Mouse (Mus musculus) neural tube, embryonic 12.5 days (tissue): Measurements from ENCODE around the gene Brinp3. TPM values are rescaled to one million over a fixed set of nuclear protein-coding genes. Genes with fewer than 3 reads are reported as not detected.
A peak's percentile ranks its signal among the peaks of the same experiment; 100 is the strongest.

Source experiments
- ATAC-seq: fragments of 200-750 bp; cut with Nextera tagmentation; 2 replicates; pipeline ENCODE4 v1.8.0; 2017; ENCODE audit warnings: low read depth, mild to moderate bottlenecking, moderate TSS enrichment, moderate library complexity; ENCODE audit not compliant: low FRiP score
- H3K27ac ChIP-seq: fragments of 300-500 bp; sonication (generic); 2 replicates; pipeline ENCODE4 v1.5.1; 2016
- H3K27me3 ChIP-seq: fragments of 300-500 bp; sonication (generic); replicated peaks from 2 replicates; pipeline ENCODE4 v1.6.1; 2016; ENCODE audit warnings: mild to moderate bottlenecking
- H3K36me3 ChIP-seq: fragments of 300-500 bp; sonication (generic); 2 replicates; pipeline ENCODE4 v1.6.1; 2016; ENCODE audit warnings: mild to moderate bottlenecking
- H3K4me1 ChIP-seq: fragments of 300-500 bp; sonication (generic); 2 replicates; pipeline ENCODE4 v1.6.1; 2016
- H3K4me2 ChIP-seq: fragments of 300-500 bp; sonication (generic); replicated peaks from 2 replicates; pipeline ENCODE4 v1.6.1; 2016; ENCODE audit warnings: mild to moderate bottlenecking
- H3K4me3 ChIP-seq: fragments of 300-500 bp; sonication (generic); 2 replicates; pipeline ENCODE4 v1.5.1; 2016
- H3K9ac ChIP-seq: fragments of 300-500 bp; sonication (generic); 2 replicates; pipeline ENCODE4 v1.6.1; 2016; ENCODE audit warnings: mild to moderate bottlenecking
- H3K9me3 ChIP-seq: fragments of 300-500 bp; sonication (generic); 2 replicates; pipeline ENCODE4 v1.6.1; 2016; ENCODE audit warnings: mild to moderate bottlenecking
- WGBS: fragments of 180-500 bp; shearing (Covaris S2); methylation state at CpG from one replicate; pipeline ENCODE4 v1.1.7; 2016; 5-methylcytosine and 5-hydroxymethylcytosine counted together
- polyA plus RNA-seq: library from polyadenylated mRNA; unstranded; fragments of >200 nt; fragmentation: Nextera tagmentation; extraction: Ambion mirVana; gene quantifications from 2 replicates; pipeline ENCODE4 v1.2.1, GENCODE M21; 2016

Brinp3 gene
- 2.8 and 4.5 TPM in 2 replicates for polyA plus RNA-seq

DNA sequence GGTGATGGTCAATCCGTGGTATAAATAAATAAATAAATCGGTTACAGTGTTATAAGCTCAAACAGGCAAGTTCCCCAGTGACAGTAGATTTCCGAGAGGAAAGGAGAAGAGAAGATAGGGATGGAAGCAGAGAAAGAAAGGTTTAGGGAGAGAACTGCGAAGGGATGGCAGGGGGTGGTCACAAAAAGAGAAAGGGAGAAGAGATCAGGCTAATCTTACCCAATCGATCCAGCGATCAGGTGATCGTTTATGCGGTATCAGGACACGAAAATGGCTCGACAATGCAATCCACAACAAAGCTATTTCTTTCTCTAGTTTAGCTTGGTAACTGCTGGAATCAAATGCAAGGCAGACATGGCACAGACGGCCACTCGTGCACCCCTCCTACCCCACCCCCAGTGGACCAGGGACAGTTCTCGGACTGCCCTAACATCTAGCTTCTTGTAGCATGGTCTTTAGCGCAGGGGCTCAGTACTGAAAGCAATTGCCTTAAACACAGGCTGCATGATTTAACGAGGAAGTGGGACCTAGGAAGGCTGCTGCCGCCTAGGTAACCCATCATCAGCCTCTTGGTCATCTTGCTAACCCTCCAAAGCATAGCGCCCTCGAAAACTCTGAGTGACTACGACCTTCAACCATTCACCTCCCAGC lies at the start of gene Brinp3:
Brinp3 (plus strand) TSS at position 80 of the 651 bp plus-strand sequence.
- peaks cover 18% of the 10 kb centered on the region for H3K27me3 ChIP-seq
- no peaks in the 10 kb centered on the region for H3K4me1 ChIP-seq
- WGBS: 2% methylated on average over 19 of the region's 19 CpGs
- peak within 1 kb of the TSS; percentile 38; the same call in 1 of the 2 replicates for H3K9ac ChIP-seq
- peak within 1 kb of the TSS; percentile 43 for H3K4me3 ChIP-seq
- ATAC-seq: no peak
- H3K27ac ChIP-seq: no peak within 1 kb of the TSS
- H3K4me2 ChIP-seq: peak within 1 kb of the TSS; percentile 72
- no peaks in the 10 kb centered on the region for H3K36me3 ChIP-seq
- H3K9me3 ChIP-seq: no peaks in the 10 kb centered on the region

- peak overlapping the region; percentile 72 for H3K4me2 ChIP-seq
- H3K9ac ChIP-seq: 0 out of 2 replicates have a peak overlapping the region, but pooled peaks have one; percentile 38
- H3K4me1 ChIP-seq: no peaks in the 10 kb centered on the region
- no peaks in the 10 kb centered on the region for H3K9me3 ChIP-seq
- H3K4me3 ChIP-seq: peak overlapping the region; percentile 43
- H3K27ac ChIP-seq: no peak overlapping the region
- H3K36me3 ChIP-seq: no peaks in the 10 kb centered on the region
- peaks cover 18% of the 10 kb centered on the region for H3K27me3 ChIP-seq
- 11% methylated on average over 7 of the region's 7 CpGs for WGBS
- no peak for ATAC-seq
These were observed 339 bp upstream of the Brinp3 start for GRCm38 (mm10) chr1:146494221-146494620.

GRCm38 (mm10) chr1:146495386-146495785 lies 826 bp downstream of the Brinp3 start:
- no peak for ATAC-seq
- H3K9ac ChIP-seq: 0 out of 2 replicates have a peak overlapping the region, but pooled peaks have one; percentile 38
- no peak overlapping the region for H3K27ac ChIP-seq

DNA sequence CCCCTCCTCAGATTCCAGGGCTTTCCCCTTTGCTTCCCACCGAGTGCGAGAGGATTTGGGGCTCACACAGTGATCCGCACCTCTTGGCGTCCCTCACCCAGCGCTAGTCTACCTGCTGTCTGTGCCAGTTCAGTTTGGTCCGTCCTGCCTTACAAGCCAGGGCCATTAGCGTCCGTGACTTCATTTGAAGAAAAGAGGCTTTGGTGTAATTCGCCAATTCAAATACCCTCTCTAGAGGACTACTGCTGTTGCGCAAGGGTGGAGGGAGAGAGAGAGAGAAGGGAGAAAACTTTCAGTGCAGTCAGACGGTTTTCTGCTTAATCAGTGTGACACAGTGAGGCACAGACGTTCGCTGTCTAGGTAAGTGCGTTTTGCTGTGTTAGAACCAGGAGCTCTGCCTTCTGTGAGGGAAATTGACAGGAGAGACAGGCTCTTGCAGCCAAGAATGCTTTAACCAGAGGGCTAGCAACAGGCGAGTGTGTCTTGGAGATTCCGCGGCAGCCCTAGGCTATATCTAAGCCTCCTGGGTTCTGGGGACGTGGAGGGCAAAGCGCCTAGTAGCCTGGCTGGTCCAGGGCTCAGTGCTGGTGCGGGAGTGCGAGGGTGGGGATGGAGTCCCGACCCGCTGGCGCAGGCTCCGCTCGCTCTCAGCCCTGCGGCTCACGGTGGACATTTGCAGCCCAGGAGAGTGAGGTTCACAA lies 3.0 kb downstream of the Brinp3 start:
- WGBS: under 1% methylated on average over 28 of the region's 28 CpGs
- Histone ChIP-seq H3K36me3 (no peaks in the 10 kb centered on the region), H3K9me3 (no peaks in the 10 kb centered on the region), H3K27ac (no peak overlapping the region), H3K9ac (peak overlapping the region; percentile 35), H3K4me1 (no peaks in the 10 kb centered on the region), H3K4me2 (peak overlapping the region; percentile 92), H3K4me3 (peak overlapping the region; percentile 48), H3K27me3 (peaks cover 18% of the 10 kb centered on the region)
- peak; percentile 87 for ATAC-seq

More at GRCm38 (mm10) chr1:146495386-146495785, 826 bp downstream of the Brinp3 start:
- Histone ChIP-seq H3K4me2 (peak overlapping the region; percentile 72), H3K4me3 (peak overlapping the region; percentile 43), H3K9me3 (no peaks in the 10 kb centered on the region), H3K36me3 (no peaks in the 10 kb centered on the region), H3K27me3 (peaks cover 18% of the 10 kb centered on the region), H3K4me1 (no peaks in the 10 kb centered on the region)
- WGBS: 6% methylated on average over 3 of the region's 3 CpGs

DNA sequence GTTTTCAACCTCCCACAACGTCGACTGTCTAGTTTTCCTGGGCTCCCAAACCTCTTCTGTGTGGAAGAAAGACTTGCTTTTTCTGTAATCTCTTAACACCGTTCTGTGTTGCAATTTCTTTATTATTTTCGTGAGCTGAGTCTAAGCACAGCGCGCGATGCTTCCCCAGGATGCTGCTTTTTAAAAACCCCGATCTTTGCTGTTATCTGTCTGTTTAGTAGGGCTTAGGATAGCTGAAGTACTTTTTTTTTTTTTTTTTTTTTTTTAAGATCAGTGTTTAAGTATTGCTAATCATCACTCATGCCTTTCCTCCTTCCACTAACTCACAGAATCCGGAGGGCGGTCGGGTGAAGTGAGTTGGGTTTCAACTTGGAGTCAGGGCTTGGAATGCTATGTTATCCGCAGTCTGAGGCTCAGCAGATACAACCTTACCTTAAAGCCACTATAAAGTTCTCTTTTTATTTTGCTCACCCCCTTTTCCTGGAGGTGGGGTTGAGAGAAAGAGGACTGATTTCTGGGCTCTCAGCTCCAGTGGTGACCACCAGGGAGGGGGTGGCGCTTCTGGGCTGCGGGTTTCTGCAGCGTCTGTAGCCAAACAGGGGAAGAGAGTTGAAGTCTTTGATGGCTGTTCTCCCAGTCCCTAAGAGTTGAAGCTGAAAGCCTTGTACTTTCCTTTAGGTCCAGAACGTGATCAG lies 3.7 kb downstream of the Brinp3 start:
- under 1% methylated on average over 16 of the region's 16 CpGs for WGBS
- Histone ChIP-seq H3K27ac (no peak overlapping the region), H3K4me3 (peak overlapping the region; percentile 48), H3K36me3 (no peaks in the 10 kb centered on the region), H3K27me3 (peaks cover 18% of the 10 kb centered on the region), H3K9me3 (no peaks in the 10 kb centered on the region), H3K4me1 (no peaks in the 10 kb centered on the region), H3K4me2 (peak overlapping the region; percentile 92), H3K9ac (peak overlapping the region; percentile 35; the same call in 1 of the 2 replicates)
- ATAC-seq: no peak

DNA sequence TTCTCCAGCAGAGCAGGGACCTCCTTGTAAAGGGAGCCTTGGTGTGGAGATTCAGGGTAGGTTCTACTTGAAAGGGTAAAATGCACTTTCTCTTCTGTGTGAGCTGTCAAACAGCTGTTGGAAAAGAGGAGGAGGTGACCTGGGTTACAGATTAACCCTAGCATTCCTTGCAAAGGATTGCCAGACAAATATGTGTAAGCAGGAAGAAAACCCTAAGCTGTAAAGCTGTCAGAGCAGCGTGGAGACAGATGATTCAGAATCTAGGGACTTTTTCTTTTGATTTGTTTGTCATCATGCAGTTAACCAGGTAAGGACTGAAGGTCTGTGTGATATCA lies 4.2 kb downstream of the Brinp3 start:
- ATAC-seq: no peak
- Histone ChIP-seq H3K9ac (no peak overlapping the region), H3K27ac (no peak overlapping the region), H3K4me3 (peak overlapping the region; percentile 48), H3K9me3 (no peaks in the 10 kb centered on the region), H3K36me3 (no peaks in the 10 kb centered on the region), H3K4me1 (no peaks in the 10 kb centered on the region), H3K4me2 (peak overlapping the region; percentile 92), H3K27me3 (peaks cover 18% of the 10 kb centered on the region)
- 0% methylated on average over 1 of the region's 1 CpGs for WGBS

- Histone ChIP-seq H3K4me2 (no peak overlapping the region), H3K36me3 (no peaks in the 10 kb centered on the region), H3K9me3 (no peaks in the 10 kb centered on the region), H3K27me3 (no peaks in the 10 kb centered on the region), H3K4me1 (no peaks in the 10 kb centered on the region), H3K9ac (no peak overlapping the region), H3K27ac (no peak overlapping the region), H3K4me3 (no peak overlapping the region)
- no peak for ATAC-seq
- WGBS: 82% methylated on average over 2 of the region's 2 CpGs
These were observed 20.8 kb downstream of the Brinp3 start for GRCm38 (mm10) chr1:146515377-146515776.

DNA sequence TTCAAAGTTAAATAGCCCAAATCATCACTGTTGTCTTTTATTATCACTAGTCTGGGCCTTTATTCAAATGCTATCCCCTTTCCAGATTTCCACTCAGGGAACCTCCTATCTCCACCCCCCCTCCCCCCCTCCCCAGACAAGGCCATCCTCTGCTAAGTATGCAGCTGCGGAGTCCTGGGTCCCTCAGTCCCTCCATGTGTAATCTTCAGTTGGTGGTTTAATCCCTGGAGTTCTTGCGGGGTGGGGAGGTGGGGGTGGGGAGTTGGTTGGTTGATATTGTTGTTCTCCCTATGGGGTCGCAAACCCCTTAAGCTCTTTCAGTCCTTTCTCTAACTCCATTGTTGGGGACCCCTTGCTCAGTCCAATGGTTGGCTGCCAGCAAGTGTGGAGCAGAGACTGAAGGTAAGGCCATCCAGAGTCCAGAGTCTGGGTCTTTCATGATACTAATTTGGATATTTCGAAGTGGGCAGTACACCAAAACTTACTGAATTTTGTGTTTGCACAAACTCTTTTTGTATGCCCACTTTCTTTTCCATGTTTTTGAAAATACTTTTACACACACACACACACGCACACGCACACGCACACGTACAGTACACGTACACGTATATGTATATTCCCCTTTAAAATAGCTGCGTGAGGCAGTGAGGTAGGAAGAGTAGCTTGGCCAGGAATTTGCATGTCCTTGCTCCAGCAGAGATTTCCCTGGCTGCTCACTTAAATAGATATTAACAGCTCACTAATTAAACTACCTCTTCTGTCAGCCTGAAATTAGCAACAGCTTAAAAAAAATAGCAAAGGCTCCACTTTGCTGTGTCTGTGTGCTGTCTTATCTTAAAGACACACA lies 29.4 kb downstream of the Brinp3 start:
- Histone ChIP-seq H3K9ac (no peak overlapping the region), H3K4me3 (no peak overlapping the region), H3K27me3 (no peaks in the 10 kb centered on the region), H3K27ac (no peak overlapping the region), H3K4me1 (no peaks in the 10 kb centered on the region), H3K36me3 (no peaks in the 10 kb centered on the region), H3K9me3 (no peaks in the 10 kb centered on the region), H3K4me2 (no peak overlapping the region)
- ATAC-seq: no peak
- 74% methylated on average over 11 of the region's 11 CpGs for WGBS

DNA sequence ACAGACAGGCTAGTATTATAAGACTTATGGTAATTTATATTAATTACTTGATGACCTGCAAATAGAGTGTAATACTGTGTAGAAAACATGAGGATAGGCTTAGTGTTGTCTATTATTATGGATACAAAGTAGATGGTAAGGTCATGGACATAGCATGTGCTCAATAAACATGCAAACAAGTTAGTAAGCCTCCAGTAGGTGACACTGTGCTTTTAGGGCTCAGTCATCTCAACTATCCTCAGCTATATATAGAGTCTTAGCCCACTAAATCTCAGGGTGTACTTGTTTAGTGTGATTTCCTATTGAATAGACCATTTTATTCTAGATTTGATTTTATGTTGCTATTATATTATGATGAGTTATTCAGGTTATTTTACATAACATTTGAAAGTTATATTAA lies 34.0 kb downstream of the Brinp3 start:
- Histone ChIP-seq H3K4me2 (no peak overlapping the region), H3K36me3 (no peaks in the 10 kb centered on the region), H3K9me3 (no peaks in the 10 kb centered on the region), H3K4me1 (no peaks in the 10 kb centered on the region), H3K27ac (no peak overlapping the region), H3K27me3 (no peaks in the 10 kb centered on the region), H3K9ac (no peak overlapping the region), H3K4me3 (no peak overlapping the region)
- no peak for ATAC-seq

- H3K27me3 ChIP-seq: no peaks in the 10 kb centered on the region
- H3K4me1 ChIP-seq: no peaks in the 10 kb centered on the region
- 73% methylated on average over 2 of the region's 2 CpGs for WGBS
- no peak overlapping the region for H3K4me3 ChIP-seq
- no peak overlapping the region for H3K9ac ChIP-seq
- H3K36me3 ChIP-seq: no peaks in the 10 kb centered on the region
- H3K27ac ChIP-seq: no peak overlapping the region
- H3K4me2 ChIP-seq: no peak overlapping the region
- no peaks in the 10 kb centered on the region for H3K9me3 ChIP-seq
- no peak for ATAC-seq
These were observed 52.4 kb downstream of the Brinp3 start for GRCm38 (mm10) chr1:146546847-146547428.

DNA sequence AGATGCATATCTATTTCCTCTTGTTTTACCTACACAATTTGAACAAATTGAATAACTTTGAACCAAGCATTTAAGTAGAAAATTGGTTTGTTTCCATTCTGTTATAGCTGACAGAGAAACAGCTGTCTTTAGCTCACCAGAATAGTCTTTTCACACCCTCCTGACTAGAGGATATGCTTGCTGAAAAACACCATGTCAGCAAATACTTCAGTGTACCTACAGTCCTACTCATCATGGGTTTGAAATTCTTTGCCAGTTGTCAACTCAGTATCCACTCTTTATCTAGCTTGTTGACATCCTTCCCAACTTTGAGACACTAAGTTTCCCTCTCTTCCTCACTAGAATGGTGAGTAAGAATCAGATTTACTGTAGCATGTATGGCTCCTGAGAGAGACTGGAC lies 62.4 kb downstream of the Brinp3 start:
- no peaks in the 10 kb centered on the region for H3K27me3 ChIP-seq
- H3K4me2 ChIP-seq: no peak overlapping the region
- H3K9me3 ChIP-seq: no peaks in the 10 kb centered on the region
- no peak overlapping the region for H3K27ac ChIP-seq
- H3K4me1 ChIP-seq: no peaks in the 10 kb centered on the region
- no peaks in the 10 kb centered on the region for H3K36me3 ChIP-seq
- H3K9ac ChIP-seq: no peak overlapping the region
- no peak overlapping the region for H3K4me3 ChIP-seq
- ATAC-seq: no peak
